Mouse (Mus musculus) E14TG2a.4 (cell line): ENCODE measurements around the gene Lpp.

Experiments
- CTCF ChIP-seq: conservative IDR thresholded peaks from 2 replicates; pipeline ENCODE4 v1.5.1; 2014; ENCODE audit warnings: low read length
- NANOG ChIP-seq: IDR thresholded peaks from 2 replicates; pipeline ENCODE4 v1.6.1; 2014; ENCODE audit warnings: borderline replicate concordance, low read length, mixed read lengths

- TF ChIP-seq CTCF (no peak), NANOG (no peak)
These were observed 26.2 kb upstream of the Lpp start for GRCm38 (mm10) chr16:24367071-24367470.
